Mouse (Mus musculus) midbrain, postnatal 0 days (tissue): Measurements from ENCODE around the gene Hbb-bh1. TPM values are rescaled to one million over a fixed set of nuclear protein-coding genes. Genes with fewer than 3 reads are reported as not detected.
"Not testable (repeated sequence)": the region's sequence is repeated elsewhere in the genome, so short reads cannot be mapped to it uniquely, and the experiment has no call there.

Experiments
- ATAC-seq: fragments of 200-750 bp; cut with Nextera tagmentation; 2 replicates; pipeline ENCODE4 v1.8.0; 2017; ENCODE audit warnings: moderate number of reproducible peaks, mild to moderate bottlenecking, moderate TSS enrichment, moderate library complexity; ENCODE audit not compliant: low FRiP score
- DNase-seq: peaks from one replicate; pipeline ENCODE4 v3.0.0-alpha.2; 2015; ENCODE audit warnings: low spot score
- H3K27ac ChIP-seq: fragments of 300-500 bp; sonication (generic); 2 replicates; pipeline ENCODE4 v1.5.1; 2014; ENCODE audit warnings: low read depth, mild to moderate bottlenecking, low read length, mixed read lengths
- H3K27me3 ChIP-seq: fragments of 300-500 bp; sonication (generic); 2 replicates; pipeline ENCODE4 v1.6.1; 2014; ENCODE audit warnings: low read length, control low read depth, mixed read lengths; ENCODE audit not compliant: insufficient read depth
- H3K36me3 ChIP-seq: fragments of 300-500 bp; sonication (generic); 2 replicates; pipeline ENCODE4 v1.6.1; 2014; ENCODE audit warnings: low read length, control low read depth, mixed read lengths; ENCODE audit not compliant: insufficient read depth
- H3K4me1 ChIP-seq: fragments of 300-500 bp; sonication (generic); 2 replicates; pipeline ENCODE4 v1.6.1; 2014; ENCODE audit warnings: mild to moderate bottlenecking, control low read depth, antibody characterized with exemption, low read length, mixed read lengths; ENCODE audit not compliant: insufficient read depth
- H3K4me2 ChIP-seq: fragments of 300-500 bp; sonication (generic); 2 replicates; pipeline ENCODE4 v1.6.1; 2014; ENCODE audit warnings: low read depth, mild to moderate bottlenecking, low read length, mixed read lengths; ENCODE audit not compliant: poor library complexity, severe bottlenecking
- H3K4me3 ChIP-seq: fragments of 300-500 bp; sonication (generic); 2 replicates; pipeline ENCODE4 v1.5.1; 2014; ENCODE audit warnings: low read depth, mild to moderate bottlenecking, low read length, moderate library complexity
- H3K9ac ChIP-seq: fragments of 300-500 bp; sonication (generic); replicated peaks from 2 replicates; pipeline ENCODE4 v1.6.1; 2014; ENCODE audit warnings: mild to moderate bottlenecking, low read length, moderate library complexity, mixed read lengths; ENCODE audit not compliant: poor library complexity, severe bottlenecking
- H3K9me3 ChIP-seq: fragments of 300-500 bp; sonication (generic); 2 replicates; pipeline ENCODE4 v1.6.1; 2016; ENCODE audit warnings: low read length, control low read depth
- CTCF ChIP-seq: IDR thresholded peaks from 2 replicates; pipeline ENCODE4 v1.5.1; 2016; ENCODE audit warnings: antibody characterized with exemption, mild to moderate bottlenecking
- WGBS: fragments of 180-500 bp; shearing (Covaris S2); extraction: QIAGEN DNeasy Blood & Tissue Kit; methylation state at CpG from one replicate; pipeline ENCODE4 v1.1.7; 2014; 5-methylcytosine and 5-hydroxymethylcytosine counted together
- polyA plus RNA-seq: library from polyadenylated mRNA; unstranded; fragments of >200 nt; fragmentation: Nextera tagmentation; extraction: Ambion mirVana; gene quantifications from 2 replicates; pipeline ENCODE4 v1.2.1, GENCODE M21; 2015
- total RNA-seq: library from RNA; depleted of rRNA; stranded (reverse); fragments of >200 nt; gene quantifications from 2 replicates; pipeline ENCODE4 v1.2.3, GENCODE M21; 2014

The Hbb-bh1 gene
- total and polyA plus RNA-seq, 2 experiments from 2014 or later = not detected

GRCm38 (mm10) chr7:103825536-103826254 is 17.3 kb downstream of the Hbb-bh1 start:
- Histone ChIP-seq H3K4me3 (no peak overlapping the region), H3K9ac (no peak overlapping the region), H3K4me2 (no peak overlapping the region), H3K9me3 (no peaks in the 10 kb centered on the region), H3K4me1 (no peaks in the 10 kb centered on the region), H3K27me3 (no peaks in the 10 kb centered on the region), H3K36me3 (no peaks in the 10 kb centered on the region), H3K27ac (no peak overlapping the region)
- TF ChIP-seq CTCF = no peak
- WGBS = 94% methylated on average over 3 of the region's 3 CpGs
- no peak for ATAC-seq
- DNase-seq = no peak

GRCm38 (mm10) chr7:103824597-103824996 is 18.4 kb downstream of the Hbb-bh1 start:
- no peak for TF ChIP-seq CTCF
- DNase-seq = no peak
- H3K36me3 ChIP-seq = no peaks in the 10 kb centered on the region
- no peaks in the 10 kb centered on the region for H3K4me1 ChIP-seq
- ATAC-seq = no peak
- H3K27ac ChIP-seq = no peak overlapping the region
- H3K9ac ChIP-seq = no peak overlapping the region
- H3K4me3 ChIP-seq = no peak overlapping the region
- H3K27me3 ChIP-seq = no peaks in the 10 kb centered on the region
- WGBS = 85% methylated on average over 2 of the region's 2 CpGs
- H3K4me2 ChIP-seq = no peak overlapping the region
- no peaks in the 10 kb centered on the region for H3K9me3 ChIP-seq

GRCm38 (mm10) chr7:103815085-103815484 is 27.9 kb downstream of the Hbb-bh1 start:
- DNase-seq, H3K4me2 ChIP-seq, H3K36me3 ChIP-seq, H3K9ac ChIP-seq, H3K9me3 ChIP-seq, H3K27me3 ChIP-seq, H3K4me1 ChIP-seq, ATAC-seq, H3K4me3 ChIP-seq, H3K27ac ChIP-seq: not testable (repeated sequence)
- WGBS = 73% methylated on average over 1 of the region's 2 CpGs

- no peaks in the 10 kb centered on the region for H3K27me3 ChIP-seq
- H3K4me2 ChIP-seq = no peak within 1 kb of the TSS
- DNase-seq (no peak), ATAC-seq (no peak)
- no peaks in the 10 kb centered on the region for H3K36me3 ChIP-seq
- 96% methylated on average over 2 of the region's 3 CpGs for WGBS
- no peak within 1 kb of the TSS for H3K9ac ChIP-seq
- H3K27ac ChIP-seq = no peak within 1 kb of the TSS
- no peaks in the 10 kb centered on the region for H3K9me3 ChIP-seq
- H3K4me1 ChIP-seq = no peaks in the 10 kb centered on the region
- H3K4me3 ChIP-seq = no peak within 1 kb of the TSS
- no peak for TF ChIP-seq CTCF
Measured at GRCm38 (mm10) chr7:103813766-103814165, 29.2 kb downstream of the Hbb-bh1 start, which contains the start of gene Hbb-bt. Gene Hbb-bt, minus strand, starts transcription at chr7:103813996.

GRCm38 (mm10) chr7:103813152-103813551 is 29.8 kb downstream of the Hbb-bh1 start:
- WGBS = no CpG with 5 or more reads among the region's 3 CpGs
- not testable (repeated sequence) for H3K9ac ChIP-seq

GRCm38 (mm10) chr7:103812174-103812573 is 30.8 kb downstream of the Hbb-bh1 start:
- H3K27ac ChIP-seq = no peak overlapping the region
- DNase-seq (no peak), ATAC-seq (no peak)
- H3K27me3 ChIP-seq = no peaks in the 10 kb centered on the region
- 52% methylated on average over 1 of the region's 1 CpGs for WGBS
- H3K4me2 ChIP-seq = no peak overlapping the region
- H3K4me1 ChIP-seq = no peaks in the 10 kb centered on the region
- H3K9ac ChIP-seq = no peak overlapping the region
- no peak overlapping the region for H3K4me3 ChIP-seq
- TF ChIP-seq CTCF = no peak
- no peaks in the 10 kb centered on the region for H3K9me3 ChIP-seq
- H3K36me3 ChIP-seq = no peaks in the 10 kb centered on the region

More at GRCm38 (mm10) chr7:103813152-103813551, 29.8 kb downstream of the Hbb-bh1 start:
- not testable (repeated sequence) for ATAC-seq, H3K4me2 ChIP-seq, DNase-seq, H3K4me1 ChIP-seq, H3K4me3 ChIP-seq, H3K27ac ChIP-seq, H3K9me3 ChIP-seq, H3K36me3 ChIP-seq, H3K27me3 ChIP-seq
